Mouse (Mus musculus): Measurements from ENCODE around the gene Rpf2.

DNA sequence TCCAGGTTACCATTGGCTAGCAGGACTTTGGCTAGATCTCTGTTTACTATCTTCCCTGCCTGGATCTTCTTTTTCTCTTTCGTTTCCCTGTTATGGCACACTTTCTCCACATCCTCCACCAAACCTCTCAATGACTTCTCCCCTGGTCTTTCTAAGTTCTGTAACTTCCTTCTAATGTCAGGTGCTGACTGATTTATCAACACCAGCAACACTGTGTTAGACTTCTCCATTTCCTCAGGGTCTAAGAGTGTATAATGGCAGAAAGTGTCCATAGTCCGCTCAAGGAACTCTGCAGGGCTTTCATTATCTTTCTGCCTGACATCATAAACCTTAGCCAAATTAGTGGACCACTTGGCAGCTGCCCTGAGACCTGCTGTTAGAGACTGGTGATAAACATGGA lies 57.1 kb downstream of the Rpf2 start:
- TF ChIP-seq POLR2A (IDR thresholded peaks at IDR 0.05; ENCODE audit: control insufficient read depth in 1 of 2, insufficient read depth in 1 of 2, low read depth in 1 of 2, low read length in 2 of 2, poor library complexity in 1 of 2): no peak
- no peak for TF ChIP-seq USF2 (IDR thresholded peaks at IDR 0.05; ENCODE audit: borderline replicate concordance in 1 of 2, insufficient read depth in 1 of 2, low read depth in 1 of 2, low read length in 2 of 2)
- TF ChIP-seq EP300 (IDR thresholded peaks at IDR 0.05; ENCODE audit: low read depth in 1 of 2, low read length in 2 of 2): no peak; a peak in 1 of 4 replicates
- TF ChIP-seq CHD2 (IDR thresholded peaks at IDR 0.05; ENCODE audit: low read length): no peak
- no peak for TF ChIP-seq HCFC1 (IDR thresholded peaks at IDR 0.05; ENCODE audit: low read depth, low read length)
- no peak; the same call in 1 of the 2 replicates for TF ChIP-seq GATA1 (IDR thresholded peaks at IDR 0.05; ENCODE audit: low read depth, low read length)

All from MEL (cell line).